ENCODE assay signal across 8 mouse cellular contexts in genomic region chr16:93682156-93682688, GRCm38 (mm10). TPM values are rescaled to one million over a fixed set of nuclear protein-coding genes. Genes with fewer than 3 reads are reported as not detected.
DNase-seq lines count a peak whose midpoint lies in the region; ATAC-seq and TF ChIP-seq lines count a peak whose summit lies in the region.

No protein-coding gene starts in this region.

- WGBS in embryonic facial prominence, embryonic 14.5 days = 26% methylated on average over 13 of the region's 13 CpGs
- 27% methylated on average over 13 of the region's 13 CpGs for WGBS in intestine, postnatal 0 days
- WGBS in neural tube, embryonic 14.5 days = 22% methylated on average over 13 of the region's 13 CpGs

- H3K9me3 ChIP-seq in embryonic facial prominence, embryonic 14.5 days (ENCODE audit: control insufficient read depth, low read length) = no peaks in the 10 kb centered on the region
- H3K9me3 ChIP-seq in intestine, postnatal 0 days (ENCODE audit: control insufficient read depth) = no peaks in the 10 kb centered on the region
- no peaks in the 10 kb centered on the region for H3K9me3 ChIP-seq in neural tube, embryonic 14.5 days (ENCODE audit: control insufficient read depth, low read length)

- H3K27me3 ChIP-seq in embryonic facial prominence, embryonic 14.5 days (replicated peaks; ENCODE audit: control insufficient read depth, insufficient read depth, low read length) = peaks cover 39% of the 10 kb centered on the region
- H3K27me3 ChIP-seq in intestine, postnatal 0 days (replicated peaks; ENCODE audit: control insufficient read depth, insufficient read depth, low read length) = peaks cover 15% of the 10 kb centered on the region
- H3K27me3 ChIP-seq in neural tube, embryonic 14.5 days (ENCODE audit: control insufficient read depth, insufficient read depth, low read length) = peaks cover 27% of the 10 kb centered on the region

- TF ChIP-seq CTCF in left cerebral cortex, adult 2 months (IDR thresholded peaks at IDR 0.05) = no peak
- TF ChIP-seq CTCF in intestine, postnatal 0 days (IDR thresholded peaks at IDR 0.05; ENCODE audit: low read depth) = no peak

- H3K27ac ChIP-seq in left cerebral cortex, adult 2 months = no peak overlapping the region
- no peak overlapping the region for H3K27ac ChIP-seq in embryonic facial prominence, embryonic 14.5 days (replicated peaks; ENCODE audit: low read depth, low read length)
- H3K27ac ChIP-seq in intestine, postnatal 0 days (ENCODE audit: low read depth, low read length) = no peak overlapping the region
- H3K27ac ChIP-seq in neural tube, embryonic 14.5 days (ENCODE audit: low read depth, low read length) = no peak overlapping the region

- intact Hi-C loops in left cerebral cortex, adult 2 months (cut with DNase I) = loop anchor here (10.0 kb wide), 2 partner anchors 83 to 233 kb away; no protein-coding TSS in a partner anchor
- intact Hi-C loops in left cerebral cortex, postnatal 4 days (cut with DNase I) = no loop called here
- intact Hi-C loops in left cerebral cortex, postnatal 10 days (cut with DNase I) = loop anchor here (5.0 kb wide), 1 partner anchor 105 kb away; no protein-coding TSS in a partner anchor

- no peaks in the 10 kb centered on the region for H3K36me3 ChIP-seq in embryonic facial prominence, embryonic 14.5 days (ENCODE audit: control insufficient read depth, insufficient read depth, low read length)
- H3K36me3 ChIP-seq in intestine, postnatal 0 days (ENCODE audit: control insufficient read depth, insufficient read depth) = no peaks in the 10 kb centered on the region
- no peaks in the 10 kb centered on the region for H3K36me3 ChIP-seq in neural tube, embryonic 14.5 days (ENCODE audit: control insufficient read depth, insufficient read depth, low read length)

- peak overlapping the region; percentile 58 for H3K4me3 ChIP-seq in left cerebral cortex, adult 2 months
- peak overlapping the region; percentile 49 for H3K4me3 ChIP-seq in embryonic facial prominence, embryonic 14.5 days (ENCODE audit: low read depth, low read length)
- peak overlapping the region; percentile 51 for H3K4me3 ChIP-seq in intestine, postnatal 0 days (ENCODE audit: low read depth, low read length)
- H3K4me3 ChIP-seq in neural tube, embryonic 14.5 days (ENCODE audit: low read depth, low read length) = no peak overlapping the region

- H3K4me2 ChIP-seq in embryonic facial prominence, embryonic 14.5 days (ENCODE audit: low read depth, low read length) = peak overlapping the region; percentile 77
- H3K4me2 ChIP-seq in intestine, postnatal 0 days (replicated peaks; ENCODE audit: low read depth) = peak overlapping the region; percentile 97
- H3K4me2 ChIP-seq in neural tube, embryonic 14.5 days (ENCODE audit: low read depth, low read length) = peak overlapping the region; percentile 49

- ATAC-seq in embryonic facial prominence, embryonic 14.5 days (ENCODE audit: low read depth) = no peak
- peak; percentile 44 for ATAC-seq in intestine, postnatal 0 days
- ATAC-seq in neural tube, embryonic 14.5 days (ENCODE audit: low read depth) = no peak

- DNase-seq in left cerebral cortex, adult 2 months (ENCODE audit: extremely low spot score in 1 of 2, low spot score in 2 of 2) = no peak
- DNase-seq in left cerebral cortex, postnatal 4 days = no peak
- DNase-seq in embryonic facial prominence, embryonic 14.5 days (ENCODE audit: low spot score) = no peak
- DNase-seq in urinary bladder, postnatal 36 days (ENCODE audit: low spot score in 2 of 2) = no peak
- DNase-seq in left cerebral cortex, postnatal 10 days (ENCODE audit: extremely low spot score in 1 of 2, low spot score in 2 of 2) = no peak
- DNase-seq in layer of hippocampus, adult 18-20 months (ENCODE audit: low spot score in 2 of 2) = no peak

- peaks cover 11% of the 10 kb centered on the region; the same call in 1 of the 2 replicates for H3K4me1 ChIP-seq in embryonic facial prominence, embryonic 14.5 days (ENCODE audit: control insufficient read depth, insufficient read depth, low read length)
- 0 out of 2 replicates have a peak, but pooled peaks cover 3% of the 10 kb centered on the region for H3K4me1 ChIP-seq in intestine, postnatal 0 days (replicated peaks; ENCODE audit: control insufficient read depth, insufficient read depth, low read length)
- H3K4me1 ChIP-seq in neural tube, embryonic 14.5 days (ENCODE audit: control insufficient read depth, insufficient read depth, low read length) = peaks cover 7% of the 10 kb centered on the region; the same call in 1 of the 2 replicates

- H3K9ac ChIP-seq in embryonic facial prominence, embryonic 14.5 days (ENCODE audit: low read depth, low read length) = no peak overlapping the region
- H3K9ac ChIP-seq in intestine, postnatal 0 days (ENCODE audit: low read depth, low read length) = 0 out of 2 replicates have a peak overlapping the region, but pooled peaks have one; percentile 60
- H3K9ac ChIP-seq in neural tube, embryonic 14.5 days (replicated peaks; ENCODE audit: low read depth, low read length) = no peak overlapping the region

RNA-seq across cellular contexts. Expression of gene Cbr3, which starts 0.8 kb away (rescaled TPM):
- 10 to 100 TPM; 16.1 to 16.9 TPM for total RNA-seq in left cerebral cortex, adult 2 months (2021)
- 1 to 10 TPM; 7.3 to 8.1 TPM for total RNA-seq in left cerebral cortex, postnatal 4 days (2021)
- polyA plus RNA-seq in embryonic facial prominence, embryonic 14.5 days (2014; fragmentation: Nextera tagmentation; extraction: Ambion mirVana) = 11.7 and 15.9 TPM in 2 replicates
- 5.9 and 7.6 TPM in 2 replicates for polyA plus RNA-seq in intestine, postnatal 0 days (2015; fragmentation: Nextera tagmentation; extraction: Ambion mirVana)
- polyA plus RNA-seq in neural tube, embryonic 14.5 days (2014; fragmentation: Nextera tagmentation; extraction: Ambion mirVana) = 0.82 and 0.99 TPM in 2 replicates
- total RNA-seq in left cerebral cortex, postnatal 10 days (2021) = 1 to 10 TPM; 9.5 to 9.6 TPM
- 10 to 100 TPM; 16.2 to 18.5 TPM for total RNA-seq in layer of hippocampus, adult 18-20 months (2021)

RNA-seq across cellular contexts. Expression of gene Dop1b, which starts 29.5 kb away (rescaled TPM):
- total RNA-seq in left cerebral cortex, adult 2 months (2021) = 100 to 1,000 TPM in 1 of 2 experiments, 10 to 100 TPM in 1; 98.5 to 117 TPM
- total RNA-seq in left cerebral cortex, postnatal 4 days (2021) = 10 to 100 TPM; 94.6 to 97.1 TPM
- 13.4 and 14.0 TPM in 2 replicates for polyA plus RNA-seq in embryonic facial prominence, embryonic 14.5 days (2014; fragmentation: Nextera tagmentation; extraction: Ambion mirVana)
- polyA plus RNA-seq in intestine, postnatal 0 days (2015; fragmentation: Nextera tagmentation; extraction: Ambion mirVana) = 17.2 and 21.2 TPM in 2 replicates
- polyA plus RNA-seq in neural tube, embryonic 14.5 days (2014; fragmentation: Nextera tagmentation; extraction: Ambion mirVana) = 43.7 and 44.9 TPM in 2 replicates
- 10 to 100 TPM; 90.0 to 99.6 TPM for total RNA-seq in left cerebral cortex, postnatal 10 days (2021)
- total RNA-seq in layer of hippocampus, adult 18-20 months (2021) = 10 to 100 TPM; 90.5 to 95.7 TPM

RNA-seq across cellular contexts. Expression of gene Gm5678, which starts 54.3 kb away (rescaled TPM):
- total RNA-seq in left cerebral cortex, adult 2 months (2021) = 1 to 10 TPM; 2.8 to 3.1 TPM
- 1 to 10 TPM; 1.6 to 2.5 TPM for total RNA-seq in left cerebral cortex, postnatal 4 days (2021)
- polyA plus RNA-seq in embryonic facial prominence, embryonic 14.5 days (2014; fragmentation: Nextera tagmentation; extraction: Ambion mirVana) = not detected in 2 replicates
- 0.16 TPM in 1 of 2 replicates, not detected in the other for polyA plus RNA-seq in intestine, postnatal 0 days (2015; fragmentation: Nextera tagmentation; extraction: Ambion mirVana)
- polyA plus RNA-seq in neural tube, embryonic 14.5 days (2014; fragmentation: Nextera tagmentation; extraction: Ambion mirVana) = 0.30 TPM in 1 of 2 replicates, not detected in the other
- 1 to 10 TPM; 1.9 to 2.5 TPM for total RNA-seq in left cerebral cortex, postnatal 10 days (2021)
- total RNA-seq in layer of hippocampus, adult 18-20 months (2021) = 1 to 10 TPM; 3.8 to 4.4 TPM
